Mouse (Mus musculus) stomach, embryonic 14.5 days (tissue): ENCODE measurements around the gene Eea1. TPM values are rescaled to one million over a fixed set of nuclear protein-coding genes. Genes with fewer than 3 reads are reported as not detected.
A peak's percentile ranks its signal among the peaks of the same experiment; 100 is the strongest.

ENCODE experiments used
- ATAC-seq: fragments of 200-750 bp; cut with Nextera tagmentation; 2 replicates; pipeline ENCODE4 v1.8.0; 2017; ENCODE audit warnings: low read depth, moderate TSS enrichment; ENCODE audit not compliant: insufficient number of reproducible peaks, insufficient read depth, low FRiP score
- H3K27ac ChIP-seq: fragments of 300-500 bp; sonication (generic); 2 replicates; pipeline ENCODE4 v1.5.1; 2014; ENCODE audit warnings: mild to moderate bottlenecking, low read length, moderate library complexity, mixed read lengths
- H3K27me3 ChIP-seq: fragments of 300-500 bp; sonication (generic); 2 replicates; pipeline ENCODE4 v1.6.1; 2014; ENCODE audit warnings: low read length, control low read depth, mixed read lengths; ENCODE audit not compliant: control insufficient read depth, insufficient read depth
- H3K36me3 ChIP-seq: fragments of 300-500 bp; sonication (generic); 2 replicates; pipeline ENCODE4 v1.6.1; 2014; ENCODE audit warnings: mild to moderate bottlenecking, control low read depth, low read length, moderate library complexity, mixed read lengths; ENCODE audit not compliant: control insufficient read depth, insufficient read depth
- H3K4me1 ChIP-seq: fragments of 300-500 bp; sonication (generic); 2 replicates; pipeline ENCODE4 v1.6.1; 2014; ENCODE audit warnings: low read length, control low read depth, mixed read lengths; ENCODE audit not compliant: control insufficient read depth, insufficient read depth
- H3K4me2 ChIP-seq: fragments of 300-500 bp; sonication (generic); replicated peaks from 2 replicates; pipeline ENCODE4 v1.6.1; 2014; ENCODE audit warnings: low read depth, low read length, control low read depth
- H3K4me3 ChIP-seq: fragments of 300-500 bp; sonication (generic); 2 replicates; pipeline ENCODE4 v1.5.1; 2014; ENCODE audit warnings: low read depth, low read length, control low read depth
- H3K9ac ChIP-seq: fragments of 300-500 bp; sonication (generic); replicated peaks from 2 replicates; pipeline ENCODE4 v1.6.1; 2014; ENCODE audit warnings: low read depth, mild to moderate bottlenecking, control low read depth, low read length, moderate library complexity, mixed read lengths
- H3K9me3 ChIP-seq: fragments of 300-500 bp; sonication (generic); 2 replicates; pipeline ENCODE4 v1.6.1; 2016; ENCODE audit warnings: low read depth, low read length, control low read depth; ENCODE audit not compliant: control insufficient read depth
- WGBS: fragments of 180-500 bp; shearing (Covaris S2); extraction: QIAGEN DNeasy Blood & Tissue Kit; methylation state at CpG from one replicate; pipeline ENCODE4 v1.1.7; 2014; 5-methylcytosine and 5-hydroxymethylcytosine counted together
- polyA plus RNA-seq: library from polyadenylated mRNA; unstranded; fragments of >200 nt; fragmentation: Nextera tagmentation; extraction: Ambion mirVana; gene quantifications from 2 replicates; pipeline ENCODE4 v1.2.1, GENCODE M21; 2014

The Eea1 gene
- 24.0 and 27.8 TPM in 2 replicates for polyA plus RNA-seq

DNA sequence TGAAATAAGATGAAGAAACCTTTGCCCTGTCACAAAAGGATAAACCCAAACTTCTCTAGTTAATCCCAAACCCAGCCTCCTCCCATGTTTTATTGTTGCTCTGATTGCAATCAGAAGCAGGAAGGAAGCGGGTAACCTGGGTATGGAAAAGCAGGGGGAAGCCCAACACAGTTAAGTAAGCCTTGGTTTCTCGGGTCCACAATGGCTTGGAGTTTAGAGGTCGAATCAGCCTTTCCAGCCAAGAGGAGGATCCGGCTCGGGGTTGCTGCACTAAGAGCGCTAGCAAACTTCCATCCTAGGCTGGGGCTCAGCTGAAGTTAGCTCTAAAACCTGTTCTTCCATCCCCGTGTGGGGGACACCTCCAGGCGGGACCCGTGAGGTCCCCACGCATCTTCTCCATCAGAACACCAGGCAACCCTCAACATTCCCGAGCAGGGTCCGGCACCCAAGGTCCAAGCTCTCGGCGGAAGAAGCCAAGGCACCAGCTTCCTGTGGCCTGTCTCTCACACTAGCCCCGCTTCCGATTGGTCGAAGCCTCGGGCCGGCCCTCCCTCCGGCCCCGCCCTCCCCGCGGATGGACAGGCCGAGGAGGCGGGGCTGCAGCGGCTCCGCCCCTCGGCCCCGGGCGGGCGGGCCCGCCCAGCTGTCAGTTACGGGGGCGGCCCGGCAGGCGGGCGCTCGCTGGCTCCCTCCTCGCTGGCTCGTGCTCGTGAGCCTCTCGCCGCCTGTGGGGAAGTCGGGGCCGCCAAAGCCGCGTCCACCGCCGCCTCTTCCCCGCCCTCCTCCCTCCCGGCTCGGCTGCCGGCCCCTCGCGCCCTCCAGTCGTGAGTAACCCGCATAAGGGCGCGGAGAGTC, at the start of gene Eea1:
Gene Eea1, plus strand, starts transcription at position 605 of the 855 bp plus-strand sequence.
- under 1% methylated on average over 47 of the region's 59 CpGs for WGBS
- Histone ChIP-seq H3K9ac (peak within 1 kb of the TSS; percentile 78), H3K9me3 (no peaks in the 10 kb centered on the region), H3K4me3 (peak within 1 kb of the TSS; percentile 87), H3K36me3 (no peaks in the 10 kb centered on the region), H3K4me2 (peak within 1 kb of the TSS; percentile 57), H3K27me3 (no peaks in the 10 kb centered on the region), H3K27ac (peak within 1 kb of the TSS; percentile 91), H3K4me1 (peaks cover 20% of the 10 kb centered on the region; the same call in 1 of the 2 replicates)
- ATAC-seq: peak; percentile 98

DNA sequence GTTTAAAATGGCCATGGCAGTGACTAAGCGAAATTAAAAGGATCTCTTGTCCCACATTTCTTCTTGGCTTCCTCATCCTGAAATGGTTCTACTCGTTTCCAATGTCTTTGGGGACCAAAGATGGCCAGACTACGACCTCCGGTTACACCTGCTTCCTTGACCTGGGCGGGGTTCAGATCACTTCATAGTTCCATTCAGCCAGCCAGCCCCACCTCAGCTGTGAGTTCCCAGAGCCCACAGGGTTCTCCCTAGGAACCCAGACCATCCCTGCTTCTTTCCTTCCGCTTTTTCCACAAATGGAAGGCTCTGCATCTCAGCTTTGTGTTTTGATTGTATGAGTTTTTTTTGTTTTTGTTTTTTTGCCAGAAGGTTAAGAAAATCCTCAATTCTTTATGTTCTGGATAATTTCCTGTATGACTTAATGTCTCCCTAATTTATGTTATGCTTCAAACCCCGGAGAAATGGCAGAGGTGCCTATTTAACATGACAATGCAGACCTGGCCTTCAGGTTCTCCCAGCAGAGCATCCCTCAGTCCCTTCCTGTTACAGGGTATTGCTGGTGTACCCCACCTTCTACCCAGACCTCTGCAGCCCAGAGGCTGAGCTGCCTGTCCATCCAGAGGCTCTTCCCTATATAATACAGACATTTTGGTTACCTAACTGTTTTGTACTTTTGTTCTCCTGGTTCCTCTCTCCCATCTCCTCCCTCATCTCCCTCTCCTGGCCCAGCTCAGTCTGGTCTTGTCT, 49.1 kb upstream of the Eea1 start:
- no peak overlapping the region for H3K9ac ChIP-seq
- H3K27me3 ChIP-seq: no peaks in the 10 kb centered on the region
- H3K4me1 ChIP-seq: no peaks in the 10 kb centered on the region
- H3K4me2 ChIP-seq: no peak overlapping the region
- H3K36me3 ChIP-seq: no peaks in the 10 kb centered on the region
- no peak for ATAC-seq
- H3K9me3 ChIP-seq: no peaks in the 10 kb centered on the region
- 71% methylated on average over 7 of the region's 7 CpGs for WGBS
- H3K4me3 ChIP-seq: no peak overlapping the region
- no peak overlapping the region for H3K27ac ChIP-seq

DNA sequence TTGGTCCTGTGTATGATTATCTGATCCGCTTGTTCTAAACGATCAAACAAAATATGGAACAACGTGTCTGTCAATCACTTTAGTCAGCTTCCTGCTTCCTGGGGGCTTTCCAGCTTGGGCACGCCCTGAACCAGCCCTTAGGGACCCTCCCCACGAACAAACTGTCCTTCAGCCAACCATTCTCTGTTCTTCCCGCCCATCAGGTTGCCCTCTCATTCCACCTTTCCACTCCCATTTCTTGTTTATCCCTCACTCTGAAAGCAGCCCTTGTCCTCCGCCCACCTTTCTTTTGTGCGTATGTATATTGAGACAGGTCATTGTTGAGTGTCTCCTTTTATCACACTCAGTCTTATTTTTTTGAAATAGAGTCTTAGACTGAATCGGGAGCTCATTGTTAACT, 48.3 kb upstream of the Eea1 start:
- no peak overlapping the region for H3K9ac ChIP-seq
- WGBS: 73% methylated on average over 9 of the region's 9 CpGs
- H3K4me3 ChIP-seq: no peak overlapping the region
- H3K4me1 ChIP-seq: no peaks in the 10 kb centered on the region
- no peaks in the 10 kb centered on the region for H3K9me3 ChIP-seq
- H3K36me3 ChIP-seq: no peaks in the 10 kb centered on the region
- no peaks in the 10 kb centered on the region for H3K27me3 ChIP-seq
- H3K4me2 ChIP-seq: no peak overlapping the region
- ATAC-seq: no peak
- no peak overlapping the region for H3K27ac ChIP-seq

DNA sequence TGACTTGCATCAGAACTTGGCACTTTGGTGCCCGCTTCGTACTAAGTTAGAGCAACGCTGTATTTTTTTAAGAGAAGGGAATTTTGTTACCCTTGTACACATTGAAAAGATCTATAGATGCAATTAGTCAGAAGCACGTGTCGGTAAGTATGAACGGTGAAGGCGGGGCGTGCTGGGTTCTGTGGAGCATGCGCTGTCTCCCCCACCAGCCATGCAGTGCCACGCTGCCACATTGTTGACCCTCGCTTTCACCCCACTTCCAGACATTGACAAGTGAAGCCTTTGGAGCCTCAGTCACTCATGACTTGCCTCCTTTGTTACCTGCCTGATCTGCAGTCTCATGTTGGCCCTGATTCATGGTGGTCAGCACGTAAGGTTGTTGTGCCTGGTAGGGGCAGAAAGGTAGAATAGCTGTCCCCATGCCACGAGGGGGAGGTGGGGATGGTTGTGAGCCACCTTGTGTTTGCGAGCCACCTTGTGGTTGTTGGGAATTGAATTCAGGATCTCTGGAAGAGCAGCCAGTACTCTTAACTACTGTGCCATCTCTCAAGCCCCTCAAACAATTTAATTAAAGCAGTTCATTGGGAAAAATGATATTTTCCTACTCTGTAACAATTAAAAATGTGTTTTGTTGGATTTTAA, 47.0 kb upstream of the Eea1 start:
- no peak overlapping the region for H3K4me3 ChIP-seq
- no peak for ATAC-seq
- H3K4me2 ChIP-seq: no peak overlapping the region
- no peak overlapping the region for H3K9ac ChIP-seq
- no peak overlapping the region for H3K27ac ChIP-seq
- H3K9me3 ChIP-seq: no peaks in the 10 kb centered on the region
- no peaks in the 10 kb centered on the region for H3K27me3 ChIP-seq
- no peaks in the 10 kb centered on the region for H3K36me3 ChIP-seq
- no peaks in the 10 kb centered on the region for H3K4me1 ChIP-seq
- 83% methylated on average over 14 of the region's 14 CpGs for WGBS

DNA sequence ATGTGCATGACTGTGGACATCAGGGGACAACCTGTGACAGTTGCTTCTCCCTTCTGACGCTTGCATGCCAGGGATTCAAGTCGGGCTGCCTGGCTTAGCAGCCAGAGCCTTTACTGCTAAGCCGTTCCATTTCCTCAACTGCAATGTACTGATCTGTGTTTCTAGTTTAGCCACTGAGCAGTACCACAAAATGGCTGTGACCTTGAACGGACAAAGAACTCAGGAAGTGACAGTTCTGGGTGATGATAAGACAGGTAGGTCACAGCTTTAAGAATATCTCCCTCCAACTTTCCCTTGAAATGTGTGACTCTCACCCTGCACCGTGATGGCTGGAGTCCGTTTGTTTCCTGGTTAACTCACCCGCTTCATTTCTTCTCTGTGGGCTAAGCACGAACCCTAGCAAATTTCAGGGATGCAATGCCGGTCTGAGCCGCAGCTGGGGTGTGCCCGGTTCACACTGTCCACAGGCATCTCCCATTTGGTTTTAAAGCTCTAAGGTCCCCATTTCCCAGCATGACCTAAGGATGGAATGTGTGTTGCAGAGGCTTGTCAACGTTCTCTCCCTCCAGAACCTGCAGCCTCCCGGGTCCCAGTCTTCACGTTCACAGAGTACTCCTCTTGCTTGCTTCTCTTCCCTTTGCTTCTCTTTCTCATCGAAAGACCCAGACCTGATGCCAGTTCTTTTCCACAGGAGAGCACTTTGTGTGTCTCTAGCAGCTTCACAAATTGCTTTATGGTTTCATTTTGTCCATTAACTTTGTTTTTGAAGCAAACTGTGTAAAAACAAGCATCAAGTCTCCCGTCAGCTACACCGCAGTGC, 46.2 kb upstream of the Eea1 start:
- ATAC-seq: no peak
- H3K36me3 ChIP-seq: no peaks in the 10 kb centered on the region
- H3K9ac ChIP-seq: 0 out of 2 replicates have a peak overlapping the region, but pooled peaks have one; percentile 15
- peak overlapping the region; percentile 23; the same call in 1 of the 2 replicates for H3K4me3 ChIP-seq
- no peak overlapping the region for H3K27ac ChIP-seq
- H3K4me1 ChIP-seq: no peaks in the 10 kb centered on the region
- H3K27me3 ChIP-seq: no peaks in the 10 kb centered on the region
- 30% methylated on average over 17 of the region's 17 CpGs for WGBS
- H3K4me2 ChIP-seq: peak overlapping the region; percentile 51
- H3K9me3 ChIP-seq: no peaks in the 10 kb centered on the region

DNA sequence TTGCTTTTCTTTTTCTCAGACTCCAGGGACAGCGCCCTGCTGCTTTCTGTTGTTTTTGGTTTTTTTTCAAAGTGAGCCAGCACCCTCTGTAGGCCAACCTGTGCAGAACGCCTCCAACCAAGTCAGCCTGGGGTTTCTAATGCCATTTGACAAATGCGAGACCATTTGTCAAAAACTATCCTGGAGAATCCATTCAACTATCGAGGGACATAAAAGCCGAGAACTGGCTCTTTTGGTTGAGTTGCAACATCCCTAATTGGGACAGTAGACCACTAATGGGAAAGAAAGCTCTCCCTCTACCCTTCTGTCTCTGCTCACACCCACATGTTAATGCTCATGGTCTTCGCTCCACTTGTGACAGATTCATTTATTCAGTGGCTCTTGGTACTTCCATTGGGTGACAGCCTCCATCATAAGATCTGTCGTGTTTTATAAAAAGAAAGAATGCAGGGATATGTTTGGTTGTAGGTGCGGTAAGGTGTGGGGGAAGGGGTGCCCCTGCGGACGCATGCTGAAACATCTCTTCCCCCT, 45.5 kb upstream of the Eea1 start:
- Histone ChIP-seq H3K4me1 (no peaks in the 10 kb centered on the region), H3K9ac (no peak overlapping the region), H3K4me3 (peak overlapping the region; percentile 23; the same call in 1 of the 2 replicates), H3K4me2 (peak overlapping the region; percentile 51), H3K36me3 (no peaks in the 10 kb centered on the region), H3K9me3 (no peaks in the 10 kb centered on the region), H3K27ac (no peak overlapping the region), H3K27me3 (no peaks in the 10 kb centered on the region)
- peak; percentile 57; the same call in 1 of the 2 replicates for ATAC-seq
- 38% methylated on average over 10 of the region's 10 CpGs for WGBS

DNA sequence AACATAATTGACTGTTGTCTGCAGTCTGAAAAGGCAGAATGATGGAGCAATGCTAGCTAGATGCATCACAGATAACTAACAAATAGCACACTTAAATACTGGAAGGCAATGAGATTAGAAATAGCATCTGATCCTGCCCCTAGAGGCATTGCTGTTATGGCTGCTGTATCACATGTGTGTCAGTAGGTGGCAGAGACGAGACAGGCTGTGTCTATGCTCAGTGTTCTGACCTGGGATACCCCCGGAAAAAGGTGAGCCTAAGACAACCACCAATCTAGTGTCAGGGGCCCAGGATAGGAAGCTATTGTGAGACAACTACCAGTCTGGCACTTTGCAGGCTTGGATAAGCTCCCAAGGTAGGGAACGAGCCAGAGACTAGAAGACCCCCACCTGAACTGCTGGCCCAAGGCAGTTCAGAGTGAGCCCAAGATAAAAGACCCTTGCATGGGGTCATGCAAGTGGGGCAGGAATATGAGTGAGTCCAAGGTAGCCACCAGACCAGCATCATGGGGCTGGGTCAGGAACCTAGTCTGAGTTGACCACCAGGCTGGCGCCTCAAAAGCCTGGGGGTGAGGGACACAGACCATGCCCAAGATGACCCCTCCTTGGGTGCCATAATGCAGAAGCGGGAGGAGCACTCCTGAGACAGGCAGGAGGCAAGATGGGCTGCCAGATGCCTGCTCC, 41.8 kb upstream of the Eea1 start:
- Histone ChIP-seq H3K4me3 (no peak overlapping the region), H3K4me2 (no peak overlapping the region), H3K27me3 (no peaks in the 10 kb centered on the region), H3K27ac (no peak overlapping the region), H3K36me3 (no peaks in the 10 kb centered on the region), H3K9me3 (no peaks in the 10 kb centered on the region), H3K9ac (no peak overlapping the region), H3K4me1 (no peaks in the 10 kb centered on the region)
- no peak for ATAC-seq
- 59% methylated on average over 5 of the region's 5 CpGs for WGBS
